Mouse (Mus musculus): ENCODE measurements around the gene Hoxa4. TPM values are rescaled to one million over a fixed set of nuclear protein-coding genes. Genes with fewer than 3 reads are reported as not detected.

Hoxa4 gene
- total RNA-seq, 1 experiment, result 0.13 TPM

- peaks cover 0 to 4% of the 10 kb centered on the region in 2 experiments; a peak in 1 of 4 replicates for H3K4me1 ChIP-seq (ENCODE audit: control insufficient read depth in 2 of 2, insufficient read depth in 2 of 2, low read length in 2 of 2, poor library complexity in 1 of 2)
- H3K9me3 ChIP-seq (ENCODE audit: control insufficient read depth, insufficient read depth, low read depth, low read length), result no peaks in the 10 kb centered on the region
- no peak for TF ChIP-seq MAFK (IDR thresholded peaks at IDR 0.05; ENCODE audit: insufficient read depth, low read depth, low read length)
- TF ChIP-seq CHD2 (IDR thresholded peaks at IDR 0.05; ENCODE audit: low read depth, low read length), result no peak
- TF ChIP-seq ZC3H11A (IDR thresholded peaks at IDR 0.05; ENCODE audit: borderline replicate concordance, low read depth, low read length), result no peak
- no peak for TF ChIP-seq HCFC1 (IDR thresholded peaks at IDR 0.05; ENCODE audit: borderline replicate concordance, insufficient read depth, low read length)
- no peak for TF ChIP-seq ZNF384 (IDR thresholded peaks at IDR 0.05; ENCODE audit: low read depth, low read length)
- DNase-seq (ENCODE audit: low read depth, low spot score), result no peak
- in situ Hi-C loops (cut with MboI; ENCODE audit: low sequenced_read_pairs in 2 of 2, unreplicated experiment in 2 of 2), result loop anchor here (5.0 to 25.0 kb wide), 2 partner anchors 603 to 1043 kb away; no protein-coding TSS in a partner anchor
- no peak overlapping the region for H3K9ac ChIP-seq (ENCODE audit: insufficient read depth, low read depth, low read length, poor library complexity, severe bottlenecking)
- H3K36me3 ChIP-seq (ENCODE audit: control insufficient read depth, insufficient read depth, low read length, poor library complexity, severe bottlenecking), result no peaks in the 10 kb centered on the region
- H3K27ac ChIP-seq (ENCODE audit: insufficient read depth, low read depth, low read length, poor library complexity, severe bottlenecking), result no peak overlapping the region
- H3K4me3 ChIP-seq (ENCODE audit: insufficient read depth in 1 of 2, low read depth in 1 of 2, low read length in 2 of 2, poor library complexity in 1 of 2, severe bottlenecking in 1 of 2), result no peak overlapping the region
Observed at GRCm38 (mm10) chr6:52215070-52215469, 23.5 kb upstream of the Hoxa4 start.

- no peak overlapping the region for H3K9ac ChIP-seq (ENCODE audit: insufficient read depth, low read depth, low read length, poor library complexity, severe bottlenecking)
- no peaks in the 10 kb centered on the region for H3K36me3 ChIP-seq (ENCODE audit: control insufficient read depth, insufficient read depth, low read length, poor library complexity, severe bottlenecking)
- H3K4me1 ChIP-seq (ENCODE audit: control insufficient read depth in 2 of 2, insufficient read depth in 2 of 2, low read length in 2 of 2, poor library complexity in 1 of 2), result peaks cover 0 to 4% of the 10 kb centered on the region in 2 experiments; a peak in 1 of 4 replicates
- DNase-seq (ENCODE audit: low read depth, low spot score), result no peak
- H3K4me3 ChIP-seq (ENCODE audit: insufficient read depth in 1 of 2, low read depth in 1 of 2, low read length in 2 of 2, poor library complexity in 1 of 2, severe bottlenecking in 1 of 2), result no peak overlapping the region
- TF ChIP-seq MAFK (IDR thresholded peaks at IDR 0.05; ENCODE audit: insufficient read depth, low read depth, low read length) (no peak), CHD2 (IDR thresholded peaks at IDR 0.05; ENCODE audit: low read depth, low read length) (no peak), HCFC1 (IDR thresholded peaks at IDR 0.05; ENCODE audit: borderline replicate concordance, insufficient read depth, low read length) (no peak), ZC3H11A (IDR thresholded peaks at IDR 0.05; ENCODE audit: borderline replicate concordance, low read depth, low read length) (no peak)
- in situ Hi-C loops (cut with MboI; ENCODE audit: low sequenced_read_pairs in 2 of 2, unreplicated experiment in 2 of 2), result loop anchor here in 1 of 2 experiments (25.0 kb wide), 1 partner anchor 602 kb away; no protein-coding TSS in a partner anchor
- H3K27ac ChIP-seq (ENCODE audit: insufficient read depth, low read depth, low read length, poor library complexity, severe bottlenecking), result no peak overlapping the region
- H3K9me3 ChIP-seq (ENCODE audit: control insufficient read depth, insufficient read depth, low read depth, low read length), result no peaks in the 10 kb centered on the region
Observed at GRCm38 (mm10) chr6:52214271-52214670, 22.7 kb upstream of the Hoxa4 start.

GRCm38 (mm10) chr6:52213119-52213986, 21.8 kb upstream of the Hoxa4 start, which contains the start of the genes Hoxa3 and Gm28308:
Gene Hoxa3 (minus strand): TSS chr6:52213336.
Gene Gm28308 (minus strand): TSS chr6:52213339.
- H3K4me3 ChIP-seq (ENCODE audit: insufficient read depth in 1 of 2, low read depth in 1 of 2, low read length in 2 of 2, poor library complexity in 1 of 2, severe bottlenecking in 1 of 2), result no peak within 1 kb of the TSS
- no peaks in the 10 kb centered on the region for H3K36me3 ChIP-seq (ENCODE audit: control insufficient read depth, insufficient read depth, low read length, poor library complexity, severe bottlenecking)
- no peak for DNase-seq (ENCODE audit: low read depth, low spot score)
- no peaks in the 10 kb centered on the region for H3K9me3 ChIP-seq (ENCODE audit: control insufficient read depth, insufficient read depth, low read depth, low read length)
- peaks cover 0 to 4% of the 10 kb centered on the region in 2 experiments; a peak in 1 of 4 replicates for H3K4me1 ChIP-seq (ENCODE audit: control insufficient read depth in 2 of 2, insufficient read depth in 2 of 2, low read length in 2 of 2, poor library complexity in 1 of 2)
- H3K27ac ChIP-seq (ENCODE audit: insufficient read depth, low read depth, low read length, poor library complexity, severe bottlenecking), result no peak within 1 kb of the TSS
- no peak within 1 kb of the TSS for H3K9ac ChIP-seq (ENCODE audit: insufficient read depth, low read depth, low read length, poor library complexity, severe bottlenecking)
- TF ChIP-seq ZNF384 (IDR thresholded peaks at IDR 0.05; ENCODE audit: low read depth, low read length), result peak; percentile 80
- TF ChIP-seq ZC3H11A (IDR thresholded peaks at IDR 0.05; ENCODE audit: borderline replicate concordance, low read depth, low read length), result no peak
- in situ Hi-C loops (cut with MboI; ENCODE audit: low sequenced_read_pairs in 2 of 2, unreplicated experiment in 2 of 2), result loop anchor here in 1 of 2 experiments (25.0 kb wide), 1 partner anchor 601 kb away; no protein-coding TSS in a partner anchor

GRCm38 (mm10) chr6:52212556-52213118, 21.1 kb upstream of the Hoxa4 start:
- Histone ChIP-seq H3K27ac (ENCODE audit: insufficient read depth, low read depth, low read length, poor library complexity, severe bottlenecking) (no peak overlapping the region), H3K9me3 (ENCODE audit: control insufficient read depth, insufficient read depth, low read depth, low read length) (no peaks in the 10 kb centered on the region), H3K4me1 (ENCODE audit: control insufficient read depth in 2 of 2, insufficient read depth in 2 of 2, low read length in 2 of 2, poor library complexity in 1 of 2) (peaks cover 0 to 4% of the 10 kb centered on the region in 2 experiments; a peak in 1 of 4 replicates), H3K36me3 (ENCODE audit: control insufficient read depth, insufficient read depth, low read length, poor library complexity, severe bottlenecking) (no peaks in the 10 kb centered on the region), H3K9ac (ENCODE audit: insufficient read depth, low read depth, low read length, poor library complexity, severe bottlenecking) (no peak overlapping the region), H3K4me3 (ENCODE audit: insufficient read depth in 1 of 2, low read depth in 1 of 2, low read length in 2 of 2, poor library complexity in 1 of 2, severe bottlenecking in 1 of 2) (no peak overlapping the region)
- no peak for DNase-seq (ENCODE audit: low read depth, low spot score)
- in situ Hi-C loops (cut with MboI; ENCODE audit: low sequenced_read_pairs in 2 of 2, unreplicated experiment in 2 of 2), result loop anchor here in 1 of 2 experiments (25.0 kb wide), 1 partner anchor 600 kb away; no protein-coding TSS in a partner anchor
- TF ChIP-seq MAFK (IDR thresholded peaks at IDR 0.05; ENCODE audit: insufficient read depth, low read depth, low read length) (no peak), HCFC1 (IDR thresholded peaks at IDR 0.05; ENCODE audit: borderline replicate concordance, insufficient read depth, low read length) (no peak), CHD2 (IDR thresholded peaks at IDR 0.05; ENCODE audit: low read depth, low read length) (no peak), ZNF384 (IDR thresholded peaks at IDR 0.05; ENCODE audit: low read depth, low read length) (no peak), ZC3H11A (IDR thresholded peaks at IDR 0.05; ENCODE audit: borderline replicate concordance, low read depth, low read length) (no peak)
